Mouse (Mus musculus): Measurements from ENCODE around the gene Spata46.

Spata46 gene

GRCm38 (mm10) chr1:170308503-170308902, at the start of gene Spata46:
TSS of gene Spata46 (plus strand) at chr1:170308803.
- DNase-seq = no peak

- no peak for DNase-seq
Observed at GRCm38 (mm10) chr1:170270281-170270680, 38.3 kb upstream of the Spata46 start.

GRCm38 (mm10) chr1:170270696-170271095, 37.9 kb upstream of the Spata46 start:
- DNase-seq = no peak

- no peak for DNase-seq
Observed at GRCm38 (mm10) chr1:170273252-170273651, 35.4 kb upstream of the Spata46 start.

GRCm38 (mm10) chr1:170277016-170277415, 31.6 kb upstream of the Spata46 start, which contains the start of gene Sh2d1b1:
TSS of gene Sh2d1b1 (plus strand) at chr1:170277320.
- no peak for DNase-seq

GRCm38 (mm10) chr1:170282415-170283129, 26.0 kb upstream of the Spata46 start:
- DNase-seq = no peak

GRCm38 (mm10) chr1:170292239-170292951, 16.2 kb upstream of the Spata46 start:
- peak; percentile 47 to 67 for DNase-seq

- no peak for DNase-seq
Observed at GRCm38 (mm10) chr1:170293257-170293656, 15.3 kb upstream of the Spata46 start.

- no peak for DNase-seq
Observed at GRCm38 (mm10) chr1:170294786-170295570, 13.6 kb upstream of the Spata46 start.

- DNase-seq = no peak
Observed at GRCm38 (mm10) chr1:170299496-170299895, 9.1 kb upstream of the Spata46 start.

- DNase-seq = no peak
Observed at GRCm38 (mm10) chr1:170301686-170302085, 6.9 kb upstream of the Spata46 start.

- DNase-seq = no peak
Observed at GRCm38 (mm10) chr1:170302456-170302855, 6.1 kb upstream of the Spata46 start.

GRCm38 (mm10) chr1:170303103-170303502, 5.5 kb upstream of the Spata46 start:
- DNase-seq = no peak

- DNase-seq = no peak
Observed at GRCm38 (mm10) chr1:170305002-170305401, 3.6 kb upstream of the Spata46 start.

GRCm38 (mm10) chr1:170306232-170306631, 2.4 kb upstream of the Spata46 start, which contains the start of gene Gm7694:
TSS of gene Gm7694 (minus strand) at chr1:170306332.
- no peak for DNase-seq

- DNase-seq = no peak
Observed at GRCm38 (mm10) chr1:170311431-170311830, 2.8 kb downstream of the Spata46 start.

GRCm38 (mm10) chr1:170322046-170322445, 13.4 kb downstream of the Spata46 start:
- DNase-seq = no peak

- DNase-seq = no peak
Observed at GRCm38 (mm10) chr1:170323001-170323400, 14.4 kb downstream of the Spata46 start.

- DNase-seq = no peak
Observed at GRCm38 (mm10) chr1:170324312-170324711, 15.7 kb downstream of the Spata46 start.

- DNase-seq = no peak
Observed at GRCm38 (mm10) chr1:170325277-170325676, 16.7 kb downstream of the Spata46 start.

- no peak for DNase-seq
Observed at GRCm38 (mm10) chr1:170331926-170332325, 23.3 kb downstream of the Spata46 start.

- no peak for DNase-seq
Observed at GRCm38 (mm10) chr1:170332775-170333174, 24.2 kb downstream of the Spata46 start.

- DNase-seq = no peak
Observed at GRCm38 (mm10) chr1:170339943-170340342, 31.3 kb downstream of the Spata46 start.

All from cerebellum, postnatal 36 days (tissue).